Mouse (Mus musculus) hindbrain, embryonic 12.5 days (tissue): Measurements from ENCODE around the gene Lnx2. TPM values are rescaled to one million over a fixed set of nuclear protein-coding genes. Genes with fewer than 3 reads are reported as not detected.

Experiments used
- ATAC-seq: fragments of 200-750 bp; cut with Nextera tagmentation; 2 replicates; pipeline ENCODE4 v1.8.0; 2017; ENCODE audit warnings: moderate TSS enrichment; ENCODE audit not compliant: low FRiP score
- H3K27ac ChIP-seq: fragments of 300-500 bp; sonication (generic); 2 replicates; pipeline ENCODE4 v1.5.1; 2016; ENCODE audit warnings: mild to moderate bottlenecking
- H3K27me3 ChIP-seq: fragments of 300-500 bp; sonication (generic); 2 replicates; pipeline ENCODE4 v1.6.1; 2016; ENCODE audit warnings: mild to moderate bottlenecking
- H3K36me3 ChIP-seq: fragments of 300-500 bp; sonication (generic); 2 replicates; pipeline ENCODE4 v1.6.1; 2016; ENCODE audit warnings: mild to moderate bottlenecking
- H3K4me1 ChIP-seq: fragments of 300-500 bp; sonication (generic); 2 replicates; pipeline ENCODE4 v1.6.1; 2016
- H3K4me2 ChIP-seq: fragments of 300-500 bp; sonication (generic); replicated peaks from 2 replicates; pipeline ENCODE4 v1.6.1; 2016; ENCODE audit warnings: mild to moderate bottlenecking
- H3K4me3 ChIP-seq: fragments of 300-500 bp; sonication (generic); 2 replicates; pipeline ENCODE4 v1.5.1; 2016; ENCODE audit warnings: mild to moderate bottlenecking
- H3K9ac ChIP-seq: fragments of 300-500 bp; sonication (generic); 2 replicates; pipeline ENCODE4 v1.6.1; 2016; ENCODE audit warnings: mild to moderate bottlenecking, moderate library complexity
- H3K9me3 ChIP-seq: fragments of 300-500 bp; sonication (generic); replicated peaks from 2 replicates; pipeline ENCODE4 v1.6.1; 2016; ENCODE audit warnings: mild to moderate bottlenecking
- WGBS: fragments of 180-500 bp; shearing (Covaris S2); methylation state at CpG from one replicate; pipeline ENCODE4 v1.1.7; 2016; 5-methylcytosine and 5-hydroxymethylcytosine counted together
- polyA plus RNA-seq: library from polyadenylated mRNA; unstranded; fragments of >200 nt; fragmentation: Nextera tagmentation; extraction: Ambion mirVana; gene quantifications from 2 replicates; pipeline ENCODE4 v1.2.1, GENCODE M21; 2016

The Lnx2 gene
- polyA plus RNA-seq, 1 experiment from 2014 or later, result 8.8 TPM

GRCm38 (mm10) chr5:147096586-147096985, 20.2 kb upstream of the Lnx2 start:
- Histone ChIP-seq H3K4me2 (no peak overlapping the region), H3K4me1 (no peaks in the 10 kb centered on the region), H3K9ac (no peak overlapping the region), H3K27me3 (no peaks in the 10 kb centered on the region), H3K9me3 (no peaks in the 10 kb centered on the region), H3K36me3 (peaks cover 25% of the 10 kb centered on the region; the same call in 1 of the 2 replicates), H3K4me3 (no peak overlapping the region), H3K27ac (no peak overlapping the region)
- WGBS, result 93% methylated on average over 4 of the region's 4 CpGs
- no peak for ATAC-seq

GRCm38 (mm10) chr5:147094296-147094695, 17.9 kb upstream of the Lnx2 start:
- no peak for ATAC-seq
- no peaks in the 10 kb centered on the region for H3K4me1 ChIP-seq
- peaks cover 22% of the 10 kb centered on the region; the same call in 1 of the 2 replicates for H3K36me3 ChIP-seq
- no peak overlapping the region for H3K4me2 ChIP-seq
- no peak overlapping the region for H3K4me3 ChIP-seq
- H3K27ac ChIP-seq, result no peak overlapping the region
- H3K9me3 ChIP-seq, result no peaks in the 10 kb centered on the region
- 96% methylated on average over 6 of the region's 6 CpGs for WGBS
- no peaks in the 10 kb centered on the region for H3K27me3 ChIP-seq
- H3K9ac ChIP-seq, result no peak overlapping the region

- Histone ChIP-seq H3K4me3 (no peak overlapping the region), H3K27ac (no peak overlapping the region), H3K27me3 (no peaks in the 10 kb centered on the region), H3K4me1 (no peaks in the 10 kb centered on the region), H3K9me3 (no peaks in the 10 kb centered on the region), H3K9ac (no peak overlapping the region), H3K36me3 (peaks cover 16% of the 10 kb centered on the region), H3K4me2 (no peak overlapping the region)
- no peak for ATAC-seq
- WGBS, result 96% methylated on average over 7 of the region's 7 CpGs
Observed at GRCm38 (mm10) chr5:147092448-147092847, 16.1 kb upstream of the Lnx2 start.

- Histone ChIP-seq H3K27ac (no peak overlapping the region), H3K36me3 (peaks cover 4% of the 10 kb centered on the region; the same call in 1 of the 2 replicates), H3K27me3 (no peaks in the 10 kb centered on the region), H3K9ac (no peak overlapping the region), H3K4me3 (no peak overlapping the region), H3K9me3 (no peaks in the 10 kb centered on the region), H3K4me1 (no peaks in the 10 kb centered on the region), H3K4me2 (no peak overlapping the region)
- 86% methylated on average over 11 of the region's 11 CpGs for WGBS
- ATAC-seq, result no peak
Observed at GRCm38 (mm10) chr5:147090256-147090963, 14.0 kb upstream of the Lnx2 start.

GRCm38 (mm10) chr5:147089836-147090235, 13.4 kb upstream of the Lnx2 start:
- no peak overlapping the region for H3K27ac ChIP-seq
- H3K36me3 ChIP-seq, result peaks cover 3% of the 10 kb centered on the region; the same call in 1 of the 2 replicates
- no peak overlapping the region for H3K4me2 ChIP-seq
- H3K4me1 ChIP-seq, result no peaks in the 10 kb centered on the region
- H3K27me3 ChIP-seq, result no peaks in the 10 kb centered on the region
- ATAC-seq, result no peak
- 80% methylated on average over 3 of the region's 3 CpGs for WGBS
- no peak overlapping the region for H3K4me3 ChIP-seq
- H3K9me3 ChIP-seq, result no peaks in the 10 kb centered on the region
- no peak overlapping the region for H3K9ac ChIP-seq

GRCm38 (mm10) chr5:147086816-147087215, 10.4 kb upstream of the Lnx2 start:
- 97% methylated on average over 4 of the region's 4 CpGs for WGBS

GRCm38 (mm10) chr5:147085201-147085894, 9.0 kb upstream of the Lnx2 start:
- no peak overlapping the region for H3K4me3 ChIP-seq
- 91% methylated on average over 9 of the region's 9 CpGs for WGBS
- ATAC-seq, result no peak

More at GRCm38 (mm10) chr5:147086816-147087215, 10.4 kb upstream of the Lnx2 start:
- no peak overlapping the region for H3K27ac ChIP-seq
- no peak overlapping the region for H3K4me3 ChIP-seq
- no peak overlapping the region for H3K9ac ChIP-seq
- no peaks in the 10 kb centered on the region for H3K27me3 ChIP-seq
- no peaks in the 10 kb centered on the region for H3K4me1 ChIP-seq
- no peaks in the 10 kb centered on the region for H3K9me3 ChIP-seq
- H3K36me3 ChIP-seq, result peaks cover 6% of the 10 kb centered on the region; the same call in 1 of the 2 replicates
- ATAC-seq, result no peak
- no peak overlapping the region for H3K4me2 ChIP-seq

GRCm38 (mm10) chr5:147078110-147078900, 1.9 kb upstream of the Lnx2 start:
- no peaks in the 10 kb centered on the region for H3K9me3 ChIP-seq
- no peaks in the 10 kb centered on the region for H3K36me3 ChIP-seq
- peak overlapping the region; percentile 75 for H3K4me2 ChIP-seq
- H3K27me3 ChIP-seq, result peaks cover 5% of the 10 kb centered on the region; the same call in 1 of the 2 replicates
- peak overlapping the region; percentile 59 for H3K4me3 ChIP-seq
- no peak for ATAC-seq
- H3K27ac ChIP-seq, result no peak overlapping the region
- peak overlapping the region; percentile 77 for H3K9ac ChIP-seq
- peaks cover 19% of the 10 kb centered on the region for H3K4me1 ChIP-seq
- 64% methylated on average over 11 of the region's 11 CpGs for WGBS

More at GRCm38 (mm10) chr5:147085201-147085894, 9.0 kb upstream of the Lnx2 start:
- peaks cover 6% of the 10 kb centered on the region; the same call in 1 of the 2 replicates for H3K36me3 ChIP-seq
- no peak overlapping the region for H3K27ac ChIP-seq
- no peak overlapping the region for H3K4me2 ChIP-seq
- no peaks in the 10 kb centered on the region for H3K27me3 ChIP-seq
- no peaks in the 10 kb centered on the region for H3K4me1 ChIP-seq
- H3K9ac ChIP-seq, result no peak overlapping the region
- no peaks in the 10 kb centered on the region for H3K9me3 ChIP-seq

GRCm38 (mm10) chr5:147077305-147078034, 1.1 kb upstream of the Lnx2 start:
- ATAC-seq, result peak; percentile 60
- peak overlapping the region; percentile 84 for H3K27ac ChIP-seq
- H3K4me1 ChIP-seq, result peaks cover 19% of the 10 kb centered on the region
- no peaks in the 10 kb centered on the region for H3K36me3 ChIP-seq
- H3K4me2 ChIP-seq, result peak overlapping the region; percentile 75
- peak overlapping the region; percentile 59 for H3K4me3 ChIP-seq
- H3K9ac ChIP-seq, result peak overlapping the region; percentile 77
- peaks cover 5% of the 10 kb centered on the region; the same call in 1 of the 2 replicates for H3K27me3 ChIP-seq
- H3K9me3 ChIP-seq, result no peaks in the 10 kb centered on the region
- 0% methylated on average over 56 of the region's 57 CpGs for WGBS

- ATAC-seq, result no peak; the same call in 1 of the 2 replicates
- H3K9me3 ChIP-seq, result no peaks in the 10 kb centered on the region
- peak within 1 kb of the TSS; percentile 77 for H3K9ac ChIP-seq
- H3K4me3 ChIP-seq, result peak within 1 kb of the TSS; percentile 59
- H3K4me2 ChIP-seq, result peak within 1 kb of the TSS; percentile 75
- WGBS, result 0% methylated on average over 16 of the region's 17 CpGs
- peaks cover 19% of the 10 kb centered on the region for H3K4me1 ChIP-seq
- H3K27ac ChIP-seq, result peak within 1 kb of the TSS; percentile 84
- H3K27me3 ChIP-seq, result peaks cover 5% of the 10 kb centered on the region; the same call in 1 of the 2 replicates
- H3K36me3 ChIP-seq, result no peaks in the 10 kb centered on the region
Observed at GRCm38 (mm10) chr5:147076799-147077165, 396 bp upstream of the Lnx2 start, which contains the start of gene Polr1d. Polr1d (plus strand) TSS chr5:147077050.
